Mouse (Mus musculus) CH12.LX (cell line): ENCODE data around the gene Tm4sf19.

Source experiments
- CTCF ChIP-seq, 2 experiments: IDR thresholded peaks in 1 of 2; conservative IDR thresholded peaks in 1 of 2; 2 replicates each; pipeline ENCODE4 v1.5.1; 2011 to 2012; ENCODE audit warnings: low read depth in 2 of 2, low read length in 2 of 2, improper control_type of control experiment in 1 of 2, inconsistent platforms in 1 of 2, mild to moderate bottlenecking in 1 of 2, moderate library complexity in 1 of 2
- POLR2A ChIP-seq: IDR thresholded peaks from 2 replicates; pipeline ENCODE4 v1.6.1; 2011; ENCODE audit warnings: low read depth, mild to moderate bottlenecking, improper control_type of control experiment, low read length

- no peak for TF ChIP-seq POLR2A
- TF ChIP-seq CTCF (conservative IDR thresholded peaks at IDR 0.05 in 1 of 2, IDR thresholded peaks at IDR 0.05 in 1 of 2; ENCODE audit: low read depth in 2 of 2, low read length in 2 of 2), result no peak
Measured at GRCm38 (mm10) chr16:32437266-32437665, 37.0 kb downstream of the Tm4sf19 start.
